Mouse (Mus musculus) olfactory bulb, adult 2 months (tissue): Measurements from ENCODE around the gene Tnfaip8l2.

Experiments used
- CTCF ChIP-seq: fragments of 200-500 bp; IDR thresholded peaks from 2 replicates; pipeline ENCODE4 v1.5.1; 2012; ENCODE audit warnings: low read depth, mild to moderate bottlenecking, low read length, moderate library complexity; ENCODE audit not compliant: insufficient read depth
- POLR2A ChIP-seq: fragments of 200-500 bp; IDR thresholded peaks from 2 replicates; pipeline ENCODE4 v1.6.1; 2012; ENCODE audit warnings: mild to moderate bottlenecking, low read depth, low read length, moderate library complexity; ENCODE audit not compliant: insufficient read depth

DNA sequence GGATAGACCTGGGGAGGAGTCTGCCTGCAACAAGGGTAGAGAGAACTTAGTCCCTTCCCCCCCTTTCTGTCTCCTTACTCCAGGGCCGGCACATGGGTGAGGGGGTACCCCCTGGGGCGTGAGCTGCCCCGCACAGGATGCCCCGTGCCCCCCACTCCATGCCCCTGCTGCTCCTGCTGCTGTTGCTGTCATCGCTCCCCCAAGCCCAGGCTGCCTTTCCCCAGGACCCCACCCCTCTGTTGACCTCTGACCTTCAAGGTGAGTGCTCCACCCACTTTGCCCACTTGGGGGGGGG lies 22.0 kb upstream of the Tnfaip8l2 start:
- TF ChIP-seq CTCF (no peak), POLR2A (no peak)
